Mouse (Mus musculus): ENCODE measurements at regions not wholly inside any gene's neighbourhood (a gene's known extent, or its start where the extent isn't known, plus 50 kb on each side); places are given as distances from the start of the nearest gene placed in this dataset.

DNA sequence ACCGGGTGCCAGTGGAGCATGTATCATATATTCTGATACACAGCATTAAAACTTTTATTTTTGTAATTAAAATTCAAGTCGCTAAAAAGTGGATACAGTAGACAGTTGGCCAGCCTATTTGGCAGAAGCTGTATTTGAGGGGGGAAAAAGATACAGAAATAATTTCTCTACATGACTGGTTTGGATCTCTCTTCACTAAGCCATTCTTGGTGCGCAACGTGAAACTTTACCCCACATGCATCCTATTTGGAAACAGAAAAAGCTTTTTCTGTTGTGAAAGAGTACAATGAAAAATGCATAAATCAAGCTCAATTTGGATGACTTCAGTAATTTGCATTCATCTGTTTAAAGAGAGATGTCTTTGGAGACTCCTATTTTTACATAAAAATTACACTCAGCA lies 303.2 kb downstream of the Rergl start:
- Histone ChIP-seq H3K4me2 (replicated peaks) (no peak overlapping the region), H3K27ac (no peak overlapping the region), H3K27me3 (no peaks in the 10 kb centered on the region), H3K9ac (no peak overlapping the region), H3K36me3 (no peaks in the 10 kb centered on the region), H3K9me3 (no peaks in the 10 kb centered on the region), H3K4me1 (no peaks in the 10 kb centered on the region), H3K4me3 (no peak overlapping the region)
- ATAC-seq (ENCODE audit: insufficient number of reproducible peaks, insufficient read depth, low FRiP score, low TSS enrichment): no peak
- 86% methylated on average over 4 of the region's 4 CpGs for WGBS

DNA sequence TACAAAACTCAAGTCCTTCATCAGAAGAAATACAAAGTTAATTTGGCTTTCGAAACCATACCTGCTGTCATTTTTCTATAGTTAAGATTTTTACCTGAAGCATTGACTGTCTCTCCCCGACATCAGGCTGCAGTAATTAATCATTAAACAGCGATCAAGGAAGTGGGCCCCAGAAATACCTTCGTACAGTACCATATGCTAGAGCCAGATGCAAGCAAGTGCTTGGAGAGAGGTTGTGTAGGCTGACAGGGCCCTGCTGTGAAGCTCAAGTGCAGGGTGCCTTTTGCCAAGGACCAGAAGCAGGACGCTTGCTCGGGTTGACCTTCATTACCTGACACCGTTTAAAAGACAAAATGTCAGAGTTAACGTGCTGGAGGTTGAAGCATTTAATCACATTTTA lies 315.3 kb downstream of the Rergl start:
- no peak overlapping the region for H3K9ac ChIP-seq
- H3K4me1 ChIP-seq: no peaks in the 10 kb centered on the region
- H3K4me3 ChIP-seq: no peak overlapping the region
- no peaks in the 10 kb centered on the region for H3K36me3 ChIP-seq
- no peaks in the 10 kb centered on the region for H3K9me3 ChIP-seq
- H3K4me2 ChIP-seq (replicated peaks): no peak overlapping the region
- no peak overlapping the region for H3K27ac ChIP-seq
- 81% methylated on average over 8 of the region's 8 CpGs for WGBS
- no peak for ATAC-seq (ENCODE audit: insufficient number of reproducible peaks, insufficient read depth, low FRiP score, low TSS enrichment)
- no peaks in the 10 kb centered on the region for H3K27me3 ChIP-seq

DNA sequence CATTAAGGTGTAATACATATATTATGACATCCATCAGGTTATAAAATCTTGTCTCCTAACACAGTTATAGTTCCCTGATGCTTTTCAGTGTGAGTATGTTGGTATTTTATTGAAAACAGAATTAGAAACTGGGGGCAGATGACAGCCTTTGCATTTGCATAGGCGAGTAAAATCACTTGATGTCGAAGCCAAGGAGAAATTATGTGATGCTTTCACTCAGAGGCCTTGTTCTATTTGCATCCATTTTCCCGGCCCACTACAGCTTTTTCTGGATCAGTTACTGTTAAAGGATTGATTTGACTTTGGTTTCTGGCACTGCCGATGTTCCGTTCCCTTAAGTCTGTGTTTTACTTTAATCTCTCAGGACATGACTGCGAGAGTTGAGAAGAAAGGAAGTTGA lies 341.4 kb downstream of the Rergl start:
- Histone ChIP-seq H3K27me3 (no peaks in the 10 kb centered on the region), H3K27ac (no peak overlapping the region), H3K4me3 (no peak overlapping the region), H3K36me3 (no peaks in the 10 kb centered on the region), H3K9me3 (no peaks in the 10 kb centered on the region), H3K4me1 (no peaks in the 10 kb centered on the region), H3K9ac (no peak overlapping the region), H3K4me2 (replicated peaks) (no peak overlapping the region)
- ATAC-seq (ENCODE audit: insufficient number of reproducible peaks, insufficient read depth, low FRiP score, low TSS enrichment): no peak
- 85% methylated on average over 6 of the region's 6 CpGs for WGBS

- H3K4me1 ChIP-seq: no peaks in the 10 kb centered on the region
- no peak for ATAC-seq (ENCODE audit: insufficient number of reproducible peaks, insufficient read depth, low FRiP score, low TSS enrichment)
- 76% methylated on average over 4 of the region's 4 CpGs for WGBS
Observed at GRCm38 (mm10) chr6:139159741-139160140, 342.0 kb downstream of the Rergl start.

GRCm38 (mm10) chr6:139154802-139155201 lies 347.0 kb downstream of the Rergl start:
- Histone ChIP-seq H3K36me3 (no peaks in the 10 kb centered on the region), H3K27ac (no peak overlapping the region), H3K9ac (no peak overlapping the region), H3K27me3 (no peaks in the 10 kb centered on the region), H3K9me3 (no peaks in the 10 kb centered on the region), H3K4me3 (no peak overlapping the region), H3K4me1 (no peaks in the 10 kb centered on the region), H3K4me2 (replicated peaks) (no peak overlapping the region)
- 83% methylated on average over 1 of the region's 1 CpGs for WGBS
- no peak for ATAC-seq (ENCODE audit: insufficient number of reproducible peaks, insufficient read depth, low FRiP score, low TSS enrichment)

More at GRCm38 (mm10) chr6:139159741-139160140, 342.0 kb downstream of the Rergl start:
- Histone ChIP-seq H3K36me3 (no peaks in the 10 kb centered on the region), H3K9ac (no peak overlapping the region), H3K27me3 (no peaks in the 10 kb centered on the region), H3K9me3 (no peaks in the 10 kb centered on the region), H3K27ac (no peak overlapping the region), H3K4me3 (no peak overlapping the region), H3K4me2 (replicated peaks) (no peak overlapping the region)

- Histone ChIP-seq H3K27ac (no peak overlapping the region), H3K4me1 (no peaks in the 10 kb centered on the region), H3K36me3 (no peaks in the 10 kb centered on the region), H3K9me3 (no peaks in the 10 kb centered on the region), H3K27me3 (no peaks in the 10 kb centered on the region), H3K4me3 (no peak overlapping the region), H3K4me2 (replicated peaks) (no peak overlapping the region), H3K9ac (no peak overlapping the region)
- WGBS: 88% methylated on average over 6 of the region's 6 CpGs
- no peak for ATAC-seq (ENCODE audit: insufficient number of reproducible peaks, insufficient read depth, low FRiP score, low TSS enrichment)
Observed at GRCm38 (mm10) chr6:139135693-139136092, 366.1 kb downstream of the Rergl start.

DNA sequence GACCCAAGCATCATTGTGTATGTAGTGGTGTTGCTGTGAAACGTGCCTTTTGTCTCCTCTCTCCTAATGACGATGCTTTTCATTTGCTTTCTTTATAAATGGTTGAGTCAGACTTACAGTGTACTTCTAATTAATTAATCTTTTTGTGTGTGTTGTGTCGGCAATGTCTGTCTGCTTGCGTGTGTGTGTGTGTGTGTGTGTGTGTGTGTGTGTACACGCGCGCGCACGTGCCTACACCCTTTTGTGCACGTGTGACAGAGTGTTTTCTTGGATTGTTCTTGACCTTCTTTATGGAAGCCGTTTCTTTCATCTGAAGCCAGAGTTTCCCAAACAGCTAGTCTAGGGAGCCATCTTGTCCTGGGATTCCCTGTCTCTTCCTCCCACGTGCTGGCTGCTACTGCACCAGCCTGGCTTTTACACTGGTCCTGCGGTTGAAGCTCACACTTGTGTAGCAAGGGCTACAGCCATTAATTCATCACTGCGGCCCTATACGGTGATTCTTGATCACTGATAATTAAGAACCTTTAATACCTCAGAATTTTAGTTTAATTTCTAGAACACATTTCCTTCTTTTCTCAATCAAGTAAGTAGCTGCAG lies 369.6 kb downstream of the Rergl start:
- 89% methylated on average over 15 of the region's 15 CpGs for WGBS
- Histone ChIP-seq H3K27me3 (no peaks in the 10 kb centered on the region), H3K27ac (no peak overlapping the region), H3K4me1 (no peaks in the 10 kb centered on the region), H3K9me3 (no peaks in the 10 kb centered on the region), H3K9ac (no peak overlapping the region), H3K4me2 (replicated peaks) (no peak overlapping the region), H3K36me3 (no peaks in the 10 kb centered on the region), H3K4me3 (no peak overlapping the region)
- no peak for ATAC-seq (ENCODE audit: insufficient number of reproducible peaks, insufficient read depth, low FRiP score, low TSS enrichment)

DNA sequence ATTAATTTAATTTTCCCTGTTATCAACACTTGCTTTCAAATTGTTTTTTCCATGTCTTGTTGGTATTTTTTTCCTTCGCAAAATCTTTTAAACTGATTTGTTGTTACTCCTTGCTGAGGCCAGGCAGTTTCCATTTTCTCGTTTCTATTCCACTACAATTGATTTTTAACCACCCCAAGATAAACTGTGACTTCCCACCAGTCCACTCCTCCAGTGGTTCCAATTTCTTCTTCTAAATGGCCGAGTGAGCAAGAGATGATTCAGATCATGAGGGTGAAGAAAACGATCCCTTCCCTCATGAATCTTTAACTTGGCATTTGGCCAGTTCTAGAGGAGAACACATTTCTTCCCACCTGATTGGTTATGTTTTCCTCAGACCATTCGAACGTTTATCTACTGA lies 393.5 kb downstream of the Rergl start:
- Histone ChIP-seq H3K4me3 (no peak overlapping the region), H3K9ac (no peak overlapping the region), H3K27ac (no peak overlapping the region), H3K4me2 (replicated peaks) (no peak overlapping the region), H3K4me1 (no peaks in the 10 kb centered on the region), H3K36me3 (no peaks in the 10 kb centered on the region), H3K27me3 (no peaks in the 10 kb centered on the region), H3K9me3 (no peaks in the 10 kb centered on the region)
- WGBS: 77% methylated on average over 6 of the region's 6 CpGs
- no peak for ATAC-seq (ENCODE audit: insufficient number of reproducible peaks, insufficient read depth, low FRiP score, low TSS enrichment)

- Histone ChIP-seq H3K27me3 (no peaks in the 10 kb centered on the region), H3K4me2 (replicated peaks) (no peak overlapping the region), H3K36me3 (no peaks in the 10 kb centered on the region), H3K27ac (no peak overlapping the region), H3K4me3 (no peak overlapping the region), H3K9ac (no peak overlapping the region), H3K9me3 (no peaks in the 10 kb centered on the region), H3K4me1 (no peaks in the 10 kb centered on the region)
- 66% methylated on average over 3 of the region's 3 CpGs for WGBS
- no peak for ATAC-seq (ENCODE audit: insufficient number of reproducible peaks, insufficient read depth, low FRiP score, low TSS enrichment)
Observed at GRCm38 (mm10) chr6:139103397-139103796, 398.4 kb downstream of the Rergl start.

- no peak overlapping the region for H3K4me2 ChIP-seq (replicated peaks)
- H3K9ac ChIP-seq: no peak overlapping the region
- no peaks in the 10 kb centered on the region for H3K4me1 ChIP-seq
- H3K36me3 ChIP-seq: no peaks in the 10 kb centered on the region
- H3K4me3 ChIP-seq: no peak overlapping the region
- H3K27ac ChIP-seq: no peak overlapping the region
- H3K9me3 ChIP-seq: no peaks in the 10 kb centered on the region
- H3K27me3 ChIP-seq: no peaks in the 10 kb centered on the region
- no peak for ATAC-seq (ENCODE audit: insufficient number of reproducible peaks, insufficient read depth, low FRiP score, low TSS enrichment)
- WGBS: 85% methylated on average over 11 of the region's 11 CpGs
Observed at GRCm38 (mm10) chr6:139099273-139099672, 402.5 kb downstream of the Rergl start.

DNA sequence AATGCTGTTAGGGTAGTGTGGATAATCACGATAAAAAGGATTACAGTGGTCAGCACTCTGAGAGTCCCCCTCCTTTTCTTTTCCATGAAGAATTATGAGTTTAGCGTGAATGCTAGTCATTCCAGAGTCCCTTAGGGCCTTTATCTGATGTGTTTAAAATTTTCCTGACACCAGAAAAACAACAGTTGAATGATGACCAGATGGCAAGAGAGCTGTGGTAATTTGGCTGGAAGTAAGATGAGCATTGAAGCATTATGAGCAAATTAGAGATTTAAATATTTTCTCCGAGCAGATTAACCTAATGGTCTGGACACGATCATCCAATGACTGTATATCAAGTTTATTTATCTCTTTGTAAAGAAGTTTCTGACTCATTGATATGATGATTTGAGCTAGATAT lies 417.1 kb upstream of the Igbp1b start:
- H3K27me3 ChIP-seq: no peaks in the 10 kb centered on the region
- no peaks in the 10 kb centered on the region for H3K36me3 ChIP-seq
- WGBS: 50% methylated on average over 4 of the region's 4 CpGs
- no peak overlapping the region for H3K4me3 ChIP-seq
- H3K9me3 ChIP-seq: no peaks in the 10 kb centered on the region
- no peaks in the 10 kb centered on the region for H3K4me1 ChIP-seq
- no peak for ATAC-seq (ENCODE audit: insufficient number of reproducible peaks, insufficient read depth, low FRiP score, low TSS enrichment)
- no peak overlapping the region for H3K27ac ChIP-seq
- no peak overlapping the region for H3K9ac ChIP-seq
- no peak overlapping the region for H3K4me2 ChIP-seq (replicated peaks)

GRCm38 (mm10) chr6:139027696-139028095 lies 369.4 kb upstream of the Igbp1b start:
- 73% methylated on average over 3 of the region's 3 CpGs for WGBS
- no peak for ATAC-seq (ENCODE audit: insufficient number of reproducible peaks, insufficient read depth, low FRiP score, low TSS enrichment)
- H3K27ac ChIP-seq: no peak overlapping the region
- H3K4me2 ChIP-seq (replicated peaks): no peak overlapping the region
- no peaks in the 10 kb centered on the region for H3K9me3 ChIP-seq
- H3K36me3 ChIP-seq: no peaks in the 10 kb centered on the region
- H3K27me3 ChIP-seq: no peaks in the 10 kb centered on the region
- H3K9ac ChIP-seq: no peak overlapping the region
- H3K4me3 ChIP-seq: no peak overlapping the region
- H3K4me1 ChIP-seq: no peaks in the 10 kb centered on the region

GRCm38 (mm10) chr6:139014526-139014925 lies 356.2 kb upstream of the Igbp1b start:
- Histone ChIP-seq H3K27ac (no peak overlapping the region), H3K4me1 (no peaks in the 10 kb centered on the region), H3K4me2 (replicated peaks) (no peak overlapping the region), H3K27me3 (no peaks in the 10 kb centered on the region), H3K36me3 (no peaks in the 10 kb centered on the region), H3K9me3 (no peaks in the 10 kb centered on the region), H3K9ac (no peak overlapping the region), H3K4me3 (no peak overlapping the region)
- WGBS: 83% methylated on average over 4 of the region's 4 CpGs
- ATAC-seq (ENCODE audit: insufficient number of reproducible peaks, insufficient read depth, low FRiP score, low TSS enrichment): no peak

Data from embryonic facial prominence, embryonic 12.5 days (tissue).